Mouse (Mus musculus) gastrocnemius, adult 2 months (tissue): ENCODE data around the gene Gfy. TPM values are rescaled to one million over a fixed set of nuclear protein-coding genes. Genes with fewer than 3 reads are reported as not detected.
A peak's percentile ranks its signal among the peaks of the same experiment; 100 is the strongest.

ENCODE experiments used
- DNase-seq: peaks from one replicate; pipeline ENCODE4 v3.0.0; 2022
- H3K27ac ChIP-seq: fragments of 200-600 bp; 2 replicates; pipeline ENCODE4 v1.8.1; 2022; ENCODE audit warnings: mild to moderate bottlenecking
- H3K4me3 ChIP-seq: fragments of 200-600 bp; 2 replicates; pipeline ENCODE4 v1.8.1; 2022; ENCODE audit warnings: mild to moderate bottlenecking, moderate library complexity
- CTCF ChIP-seq: fragments of 200-600 bp; IDR thresholded peaks from 2 replicates; pipeline ENCODE4 v1.8.1; 2022; ENCODE audit warnings: antibody characterized with exemption, mild to moderate bottlenecking, moderate library complexity
- intact Hi-C: fragments of 180-260 bp; cut with DNase I; formaldehyde crosslinking; loops from one replicate; pipeline ENCODE4 v1.15.1; 2025
- total RNA-seq, 2 experiments: library from RNA; stranded (reverse); gene quantifications; 2 replicates each; pipeline ENCODE4 v1.2.3; 2021

The Gfy gene
- total RNA-seq, 2 experiments from 2014 or later: not detected

GRCm38 (mm10) chr7:45191161-45191560 is 11.8 kb upstream of the Gfy start:
- Histone ChIP-seq H3K4me3 (no peak overlapping the region), H3K27ac (peak overlapping the region; percentile 79)
- no peak for DNase-seq
- no peak for TF ChIP-seq CTCF
- intact Hi-C loops: no loop called here

GRCm38 (mm10) chr7:45190186-45190585 is 10.8 kb upstream of the Gfy start:
- no peak for TF ChIP-seq CTCF
- DNase-seq: no peak
- H3K4me3 ChIP-seq: no peak overlapping the region
- no peak overlapping the region for H3K27ac ChIP-seq
- intact Hi-C loops: no loop called here

GRCm38 (mm10) chr7:45189600-45189999 is 10.2 kb upstream of the Gfy start:
- no peak overlapping the region for H3K4me3 ChIP-seq
- no peak overlapping the region for H3K27ac ChIP-seq
- intact Hi-C loops: no loop called here
- DNase-seq: no peak
- no peak for TF ChIP-seq CTCF

- no peak overlapping the region for H3K27ac ChIP-seq
- no peak for TF ChIP-seq CTCF
- DNase-seq: no peak
- intact Hi-C loops: no loop called here
- no peak overlapping the region for H3K4me3 ChIP-seq
Observed at GRCm38 (mm10) chr7:45185921-45186320, 6.6 kb upstream of the Gfy start.

GRCm38 (mm10) chr7:45183672-45184071 is 4.3 kb upstream of the Gfy start:
- intact Hi-C loops: no loop called here
- Histone ChIP-seq H3K4me3 (no peak overlapping the region), H3K27ac (no peak overlapping the region)
- no peak for DNase-seq
- no peak for TF ChIP-seq CTCF

GRCm38 (mm10) chr7:45182606-45183005 is 3.2 kb upstream of the Gfy start:
- 0 out of 2 replicates have a peak, but pooled peaks have one; percentile 11 for TF ChIP-seq CTCF
- H3K4me3 ChIP-seq: peak overlapping the region; percentile 69
- peak; percentile 71 for DNase-seq
- intact Hi-C loops: no loop called here
- peak overlapping the region; percentile 93 for H3K27ac ChIP-seq

- Histone ChIP-seq H3K27ac (peak overlapping the region; percentile 93), H3K4me3 (peak overlapping the region; percentile 69)
- intact Hi-C loops: no loop called here
- DNase-seq: peak; percentile 93
- no peak for TF ChIP-seq CTCF
Observed at GRCm38 (mm10) chr7:45182199-45182601, 2.8 kb upstream of the Gfy start.

- Histone ChIP-seq H3K4me3 (peak overlapping the region; percentile 69), H3K27ac (no peak overlapping the region)
- intact Hi-C loops: no loop called here
- peak; percentile 64 for DNase-seq
- TF ChIP-seq CTCF: peak; percentile 20; the same call in 1 of the 2 replicates
Observed at GRCm38 (mm10) chr7:45181540-45181939, 2.2 kb upstream of the Gfy start.

GRCm38 (mm10) chr7:45180896-45181477 is 1.6 kb upstream of the Gfy start, which contains the start of gene Pth2:
Pth2 (plus strand) TSS chr7:45180995.
- intact Hi-C loops: no loop called here
- Histone ChIP-seq H3K4me3 (peak within 1 kb of the TSS; percentile 69), H3K27ac (no peak within 1 kb of the TSS)
- no peak for TF ChIP-seq CTCF
- no peak for DNase-seq

GRCm38 (mm10) chr7:45178550-45178949 is 819 bp downstream of the Gfy start:
- intact Hi-C loops: no loop called here
- Histone ChIP-seq H3K4me3 (no peak overlapping the region), H3K27ac (no peak overlapping the region)
- no peak for TF ChIP-seq CTCF
- no peak for DNase-seq

- peak overlapping the region; percentile 35 for H3K4me3 ChIP-seq
- intact Hi-C loops: no loop called here
- no peak overlapping the region for H3K27ac ChIP-seq
- TF ChIP-seq CTCF: no peak
- DNase-seq: no peak
Observed at GRCm38 (mm10) chr7:45176356-45176755, 3.0 kb downstream of the Gfy start.

- no peak overlapping the region for H3K27ac ChIP-seq
- intact Hi-C loops: no loop called here
- no peak for DNase-seq
- H3K4me3 ChIP-seq: peak overlapping the region; percentile 35
- no peak for TF ChIP-seq CTCF
Observed at GRCm38 (mm10) chr7:45175929-45176328, 3.4 kb downstream of the Gfy start.

GRCm38 (mm10) chr7:45175398-45175797 is 4.0 kb downstream of the Gfy start:
- TF ChIP-seq CTCF: no peak
- H3K4me3 ChIP-seq: no peak overlapping the region
- DNase-seq: no peak
- intact Hi-C loops: no loop called here
- H3K27ac ChIP-seq: no peak overlapping the region

GRCm38 (mm10) chr7:45174567-45175280 is 4.6 kb downstream of the Gfy start:
- intact Hi-C loops: no loop called here
- no peak for DNase-seq
- Histone ChIP-seq H3K4me3 (no peak overlapping the region), H3K27ac (no peak overlapping the region)
- no peak for TF ChIP-seq CTCF
